Mouse (Mus musculus) ES-Bruce4 (cell line): Measurements from ENCODE around the gene Tnfrsf21.

Source experiments
- EP300 ChIP-seq: IDR thresholded peaks from 2 replicates; pipeline ENCODE4 v1.6.1; 2011; ENCODE audit warnings: low read depth, low read length; ENCODE audit not compliant: insufficient read depth
- POLR2A ChIP-seq: IDR thresholded peaks from one replicate; pipeline ENCODE4 v1.8.1; 2011; ENCODE audit warnings: low read length; ENCODE audit not compliant: insufficient read depth

GRCm38 (mm10) chr17:43136720-43137119 is 120.4 kb downstream of the Tnfrsf21 start:
- TF ChIP-seq EP300, result no peak
- TF ChIP-seq POLR2A, result no peak
